Mouse (Mus musculus) R1 (cell line): Measurements from ENCODE around the gene Pde9a.
A peak's percentile ranks its signal among the peaks of the same experiment; 100 is the strongest.

Experiments
- DNase-seq: peaks from one replicate; pipeline ENCODE4 v3.0.0-alpha.2; 2018; ENCODE audit warnings: low read depth, low spot score

Gene Pde9a

DNA sequence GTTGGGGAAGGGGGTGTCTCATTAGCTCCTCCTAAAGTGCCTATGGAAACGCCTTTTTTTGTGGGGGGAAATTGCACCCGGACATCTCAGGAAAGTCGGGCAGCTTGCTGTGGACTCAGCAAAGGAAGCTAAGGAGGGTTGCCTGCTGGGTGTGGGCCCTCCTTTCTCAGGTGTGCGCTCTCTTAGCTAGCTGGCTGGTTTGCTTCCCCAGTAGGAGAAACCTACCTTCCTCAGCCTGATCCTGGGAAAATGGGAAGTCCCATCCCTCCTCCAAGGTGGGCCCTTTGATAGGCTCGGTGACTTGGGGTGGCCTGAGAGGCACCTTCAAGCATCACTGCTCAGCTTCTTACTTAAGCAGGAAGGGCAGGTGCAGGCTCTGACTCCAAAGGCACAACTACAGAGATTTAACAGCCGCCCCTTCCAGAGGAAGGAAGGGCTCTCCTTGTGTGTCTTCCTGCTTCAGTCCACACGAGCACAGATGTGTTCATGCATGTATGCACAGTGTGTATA lies 811 bp downstream of the Pde9a start:
- no peak for DNase-seq

GRCm38 (mm10) chr17:31389432-31390050 lies 3.5 kb downstream of the Pde9a start:
- DNase-seq, result no peak

DNA sequence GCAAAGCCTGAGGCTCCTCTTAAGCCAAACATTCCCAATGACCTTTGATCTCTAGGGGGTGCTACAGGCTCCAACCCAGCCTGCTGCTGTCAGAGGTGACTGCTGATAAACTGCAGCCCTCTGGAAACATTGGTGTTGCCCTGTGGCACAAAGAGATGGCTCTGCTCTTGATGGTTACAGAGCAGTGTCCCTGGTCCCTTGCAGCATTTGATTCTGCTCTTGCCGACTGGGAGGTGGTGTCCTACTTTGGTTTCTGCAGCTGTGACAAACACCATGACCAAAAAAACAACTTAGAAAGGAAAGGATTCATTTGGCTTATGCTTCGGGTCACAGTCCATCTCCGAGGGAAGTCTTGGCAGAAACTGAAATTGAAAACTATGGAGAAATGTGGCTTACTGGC lies 5.5 kb downstream of the Pde9a start:
- DNase-seq, result no peak

- no peak for DNase-seq
These were observed 6.0 kb downstream of the Pde9a start for GRCm38 (mm10) chr17:31392041-31392440.

- no peak for DNase-seq
These were observed 7.8 kb downstream of the Pde9a start for GRCm38 (mm10) chr17:31393811-31394210.

- no peak for DNase-seq
These were observed 14.3 kb downstream of the Pde9a start for GRCm38 (mm10) chr17:31400294-31400693.

- no peak for DNase-seq
These were observed 15.2 kb downstream of the Pde9a start for GRCm38 (mm10) chr17:31401160-31401559.

- no peak for DNase-seq
These were observed 16.7 kb downstream of the Pde9a start for GRCm38 (mm10) chr17:31402713-31403112.

GRCm38 (mm10) chr17:31405694-31406227 lies 19.8 kb downstream of the Pde9a start:
- no peak for DNase-seq

DNA sequence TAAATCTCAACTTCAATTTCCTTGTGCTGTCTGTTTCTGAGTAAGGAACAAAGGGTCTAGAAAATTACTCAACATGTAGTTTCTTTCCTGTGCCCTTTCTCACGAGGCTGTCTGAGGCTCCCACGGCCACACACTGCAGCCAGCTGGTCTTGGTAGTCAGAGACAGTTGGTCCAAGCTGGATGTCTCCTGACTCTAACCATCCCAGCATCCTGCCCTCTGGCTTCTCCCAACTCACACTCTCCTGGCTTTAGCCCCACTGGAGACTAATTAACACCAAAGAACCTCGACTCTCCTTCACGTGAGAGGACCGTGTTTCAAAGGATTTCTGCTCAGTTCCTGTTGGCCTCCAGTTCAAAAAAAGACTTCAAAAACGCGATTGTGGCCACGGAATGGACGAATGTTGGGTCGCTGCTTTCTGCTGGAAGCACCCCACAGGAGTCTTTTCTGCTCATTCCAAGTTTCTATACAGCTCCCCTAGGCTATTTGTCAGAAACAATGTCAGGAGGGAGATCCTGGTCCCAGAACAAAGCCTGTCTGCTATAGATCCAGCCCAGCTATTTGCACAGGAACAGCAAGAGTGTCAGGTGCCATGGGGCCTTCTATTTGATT lies 23.8 kb downstream of the Pde9a start:
- DNase-seq, result peak; percentile 78

DNA sequence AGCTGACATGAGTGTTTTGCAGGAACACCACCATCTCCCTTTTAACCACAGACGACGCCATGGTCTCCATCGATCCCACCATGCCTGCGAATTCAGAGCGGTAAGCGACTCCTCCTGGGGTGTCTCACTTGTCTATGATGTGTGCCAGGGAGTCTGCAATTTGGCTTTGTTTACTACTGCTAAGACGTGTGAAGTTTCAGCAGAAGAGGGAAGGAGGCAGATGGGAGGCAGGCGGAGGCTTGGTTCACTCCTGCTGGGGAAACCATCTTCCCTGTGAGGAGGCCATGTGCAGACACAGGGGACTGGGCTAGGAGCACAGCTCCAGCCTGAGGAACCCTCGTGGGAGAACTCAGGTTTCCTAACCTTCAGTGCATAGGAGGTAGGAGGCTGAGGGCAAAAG lies 29.2 kb downstream of the Pde9a start:
- no peak for DNase-seq

GRCm38 (mm10) chr17:31418804-31419597 lies 33.0 kb downstream of the Pde9a start:
- DNase-seq, result no peak

DNA sequence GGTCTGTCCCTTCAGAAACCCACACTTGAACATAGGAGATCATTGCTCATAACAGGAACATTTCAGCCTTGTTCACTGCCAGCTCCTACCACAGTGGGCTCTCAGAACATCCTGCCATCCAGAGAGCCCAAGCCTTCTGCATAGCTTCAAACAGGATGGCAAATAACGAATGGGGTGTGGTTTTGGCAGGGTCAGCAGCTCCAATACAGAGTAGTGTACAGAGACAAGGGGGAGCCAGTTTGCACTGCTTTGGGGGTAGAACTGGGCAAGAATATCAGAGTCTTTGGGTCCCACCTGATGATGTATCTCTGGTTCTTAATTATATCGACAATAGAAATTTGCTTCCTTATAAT lies 33.6 kb downstream of the Pde9a start:
- DNase-seq, result no peak

- no peak for DNase-seq
These were observed 34.0 kb downstream of the Pde9a start for GRCm38 (mm10) chr17:31419995-31420394.

DNA sequence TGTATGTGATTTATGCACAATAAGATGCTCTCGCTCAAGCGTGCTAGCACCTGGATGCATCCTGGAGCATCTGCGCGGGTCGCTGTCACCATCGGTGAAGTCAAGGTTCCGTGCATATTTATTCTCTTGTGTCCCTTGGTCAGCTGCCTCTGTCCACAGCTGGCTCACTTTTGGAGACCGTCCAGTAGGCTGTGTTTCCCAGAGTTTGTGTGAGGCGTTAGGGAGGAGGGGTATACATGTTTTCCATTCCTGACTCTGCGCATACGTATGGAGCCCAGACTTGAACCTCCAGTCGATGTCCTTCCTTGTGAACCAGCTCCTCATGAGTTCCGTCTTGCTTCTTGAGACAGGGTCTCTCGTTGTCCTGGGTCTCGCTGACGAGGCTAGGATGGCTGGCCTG lies 34.6 kb downstream of the Pde9a start:
- no peak for DNase-seq

DNA sequence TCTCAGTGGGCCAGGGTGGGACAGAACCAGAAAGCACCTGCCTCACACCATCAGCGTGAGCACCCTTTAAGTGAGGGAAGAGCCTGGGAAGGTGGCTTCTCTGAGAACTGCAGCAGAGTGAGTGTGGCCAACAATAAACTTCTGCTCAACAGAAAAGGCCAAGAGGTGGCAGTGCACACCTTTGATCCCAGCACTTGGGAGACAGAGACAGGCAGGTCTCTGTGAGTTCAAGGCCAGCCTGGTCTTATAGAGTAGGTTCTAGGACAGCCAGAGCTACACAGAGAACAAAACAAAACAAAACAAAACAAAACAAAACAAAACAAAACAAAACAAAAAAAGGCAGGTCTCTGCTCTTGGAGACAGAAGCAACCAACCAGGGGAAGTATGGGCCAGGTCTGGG lies 36.4 kb downstream of the Pde9a start:
- DNase-seq, result peak; percentile 56

DNA sequence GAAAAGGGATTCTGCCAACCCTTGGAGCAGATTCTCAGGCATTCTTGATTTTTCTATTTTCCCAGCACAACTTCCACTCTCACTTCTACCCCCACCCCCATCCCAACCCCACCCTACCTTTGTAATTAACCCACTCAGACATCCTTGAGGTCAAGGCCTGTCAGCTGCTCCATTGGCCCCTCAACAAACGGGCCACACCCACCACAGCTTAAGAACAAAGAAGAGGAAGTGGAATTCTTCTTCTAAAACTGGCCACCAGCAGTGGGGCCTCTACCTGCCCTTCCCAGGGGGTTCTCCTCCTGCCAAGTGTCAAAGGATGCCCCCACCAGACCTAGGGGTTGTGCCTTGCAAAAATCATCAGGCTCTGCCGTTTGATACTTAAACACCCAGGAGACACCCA lies 37.0 kb downstream of the Pde9a start:
- peak; percentile 90 for DNase-seq

DNA sequence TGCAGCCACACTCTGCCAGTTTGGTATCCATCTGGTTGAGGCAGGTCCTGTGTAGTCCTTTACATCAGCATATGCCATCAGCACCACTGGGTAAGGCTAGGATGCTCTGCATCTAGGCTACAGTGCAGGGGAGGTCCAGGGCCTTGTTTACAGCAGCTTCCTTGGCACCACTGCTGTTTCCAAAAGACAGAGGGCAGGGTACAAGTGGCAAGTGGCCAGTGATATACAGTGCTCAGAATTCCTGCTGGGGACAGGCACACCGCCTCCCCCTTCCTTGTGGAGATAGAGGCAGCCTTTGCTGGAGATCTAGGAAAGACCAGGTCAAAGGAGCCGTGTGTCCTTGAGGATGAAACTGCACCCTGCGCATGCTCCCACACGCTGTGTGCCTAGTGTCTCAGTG lies 38.3 kb downstream of the Pde9a start:
- no peak for DNase-seq

- peak; percentile 95 for DNase-seq
These were observed 38.8 kb downstream of the Pde9a start for GRCm38 (mm10) chr17:31424798-31425197.

DNA sequence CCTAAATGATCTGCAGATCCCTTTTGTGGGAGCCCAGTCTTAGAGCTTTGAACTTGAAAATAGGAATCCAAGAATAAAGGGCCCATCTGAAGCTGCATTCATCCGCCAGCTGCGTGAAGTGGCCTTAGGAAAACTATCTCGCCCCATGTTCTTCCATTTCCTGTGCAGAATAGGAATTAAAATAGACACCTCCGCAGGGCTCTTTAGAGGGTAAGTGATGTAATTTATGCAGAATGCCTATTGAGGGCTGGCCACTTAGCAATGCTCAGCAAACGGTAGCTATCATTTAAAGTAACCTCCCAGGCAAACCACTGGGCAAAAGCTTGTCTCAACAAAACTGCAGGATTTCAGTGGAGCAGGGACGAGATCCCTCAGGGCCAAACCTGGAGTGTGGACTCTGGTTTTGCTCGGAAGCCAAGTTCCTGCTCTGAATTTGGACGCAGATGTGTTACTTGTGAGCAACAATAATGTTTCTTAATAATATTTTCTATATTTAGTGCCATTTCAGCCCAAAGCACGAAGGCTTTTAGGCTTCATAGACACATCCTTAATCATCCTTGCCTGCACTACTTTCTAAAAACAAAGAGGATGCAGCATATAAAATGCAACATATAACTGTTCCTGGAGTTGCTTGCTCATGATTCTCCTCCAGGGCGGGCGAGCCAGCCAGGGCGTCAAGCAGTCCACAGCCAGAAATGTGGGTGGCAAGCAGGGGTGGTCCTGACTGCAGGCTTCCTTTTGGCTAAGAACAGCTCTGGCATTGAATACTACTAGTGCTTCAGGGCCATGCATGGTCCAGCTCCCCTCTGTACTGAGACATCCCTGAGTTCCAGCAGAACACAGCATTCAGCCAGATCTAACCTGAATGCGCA lies 40.1 kb downstream of the Pde9a start:
- DNase-seq, result peak; percentile 97

DNA sequence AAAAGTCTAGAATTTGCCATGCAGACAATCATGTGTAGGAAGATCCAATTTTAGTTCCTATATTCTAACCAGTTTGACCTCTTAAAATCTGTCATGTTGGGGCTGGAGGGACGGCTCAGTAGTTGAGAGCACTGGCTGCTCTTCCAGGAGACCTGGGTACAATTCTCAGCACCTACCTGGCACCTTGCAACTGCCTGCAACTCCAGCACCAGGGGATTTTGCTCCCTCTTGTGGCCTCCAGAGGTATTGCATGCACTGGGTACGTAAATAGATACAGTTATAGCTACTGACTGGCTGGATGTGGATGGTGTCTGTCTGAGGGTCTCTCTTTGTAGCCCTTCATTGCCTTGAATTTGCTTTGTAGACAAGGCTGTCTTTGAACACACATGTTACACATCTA lies 43.4 kb downstream of the Pde9a start:
- DNase-seq, result peak; percentile 78

GRCm38 (mm10) chr17:31432878-31433281 lies 46.9 kb downstream of the Pde9a start:
- no peak for DNase-seq
